Mouse (Mus musculus) A20 (cell line): ENCODE measurements around the gene Slc5a2.

Experiments
- DNase-seq: peaks from one replicate; pipeline ENCODE4 v3.0.0-alpha.2; 2011; ENCODE audit warnings: low read depth, low spot score

Gene Slc5a2

DNA sequence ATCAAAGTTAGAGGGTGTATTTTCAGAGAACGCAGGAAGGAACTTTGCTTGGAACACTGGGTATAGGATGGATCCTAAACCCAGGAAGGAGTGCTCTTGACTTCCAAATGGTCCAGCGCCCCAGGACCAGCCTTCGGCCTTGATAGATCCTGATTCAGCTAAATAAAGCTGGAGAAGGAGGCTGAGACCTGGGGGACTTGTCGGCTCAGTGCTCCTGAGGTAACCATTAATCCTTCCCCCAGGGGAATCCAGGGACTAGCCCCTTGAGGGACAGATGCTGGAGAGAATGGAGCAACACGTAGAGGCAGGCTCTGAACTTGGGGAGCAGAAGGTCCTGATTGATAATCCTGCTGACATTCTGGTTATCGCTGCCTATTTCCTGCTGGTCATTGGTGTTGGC lies at the start of gene Slc5a2:
TSS of gene Slc5a2 (plus strand) at position 247 of the 400 bp plus-strand sequence.
- no peak for DNase-seq

GRCm38 (mm10) chr7:128219952-128220351 lies 45.5 kb upstream of the Slc5a2 start:
- no peak for DNase-seq

DNA sequence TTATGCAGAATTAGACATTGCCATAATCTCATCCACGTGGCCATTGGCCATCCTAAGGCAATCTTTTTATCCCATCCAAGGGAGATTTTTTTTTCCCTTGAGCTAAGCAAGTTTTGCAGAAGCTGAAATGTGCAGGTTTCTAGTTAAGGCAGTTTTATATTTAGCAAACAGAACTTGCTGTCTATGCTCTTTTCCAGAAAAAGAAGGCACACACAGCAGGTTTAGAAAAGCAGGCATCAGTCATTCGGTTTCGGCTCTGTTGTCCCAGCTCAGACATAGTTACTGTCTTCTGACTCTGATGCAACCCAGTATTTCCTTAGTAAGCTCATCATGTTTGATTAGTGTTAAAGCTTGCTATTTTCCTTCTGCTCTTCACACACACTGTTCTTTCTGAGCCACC lies 44.5 kb upstream of the Slc5a2 start:
- no peak for DNase-seq

GRCm38 (mm10) chr7:128231741-128232140 lies 33.7 kb upstream of the Slc5a2 start:
- peak; percentile 46 for DNase-seq

- DNase-seq, result peak; percentile 61
Measured at GRCm38 (mm10) chr7:128234796-128235195, 30.7 kb upstream of the Slc5a2 start.

GRCm38 (mm10) chr7:128235481-128235880 lies 30.0 kb upstream of the Slc5a2 start:
- DNase-seq, result no peak

DNA sequence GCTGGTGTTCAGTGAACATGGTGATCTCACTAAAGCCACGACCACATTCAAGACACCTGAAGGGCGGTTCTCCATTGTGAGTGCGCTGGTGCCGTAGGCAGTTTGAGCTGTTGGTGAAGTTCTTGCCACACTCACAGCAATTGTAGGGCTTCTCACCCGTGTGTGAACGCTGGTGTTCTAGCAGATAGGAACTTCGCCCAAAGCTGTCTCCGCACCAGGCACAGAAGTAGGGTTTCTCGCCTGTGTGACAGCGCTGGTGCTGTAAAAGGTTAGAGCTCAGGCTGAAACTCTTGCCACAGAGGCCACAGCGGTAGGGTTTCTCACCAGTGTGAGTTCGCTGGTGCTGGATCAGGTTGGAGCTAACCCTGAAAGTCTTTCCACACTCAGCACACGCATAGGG lies 29.0 kb upstream of the Slc5a2 start:
- DNase-seq, result no peak

GRCm38 (mm10) chr7:128236856-128237592 lies 28.4 kb upstream of the Slc5a2 start, which contains the start of gene Armc5:
Gene Armc5 (plus strand): TSS chr7:128237342.
- peak; percentile 85 for DNase-seq

DNA sequence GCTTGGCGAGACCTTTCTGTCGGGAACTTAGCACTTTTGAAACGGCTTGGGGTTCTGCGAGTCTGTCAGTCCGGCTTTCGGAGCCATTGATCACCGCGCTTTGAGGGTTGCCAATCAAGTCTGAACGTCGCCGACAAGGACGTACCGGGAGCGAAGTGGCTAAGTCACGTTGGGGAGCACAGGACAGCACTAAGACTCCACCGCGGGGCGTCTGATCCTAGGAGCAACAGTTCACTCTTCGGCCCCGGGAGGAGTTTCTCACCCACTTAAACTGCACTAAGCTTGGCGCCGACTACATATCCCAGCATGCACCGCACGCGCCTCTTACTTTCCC lies 27.9 kb upstream of the Slc5a2 start:
- DNase-seq, result no peak

DNA sequence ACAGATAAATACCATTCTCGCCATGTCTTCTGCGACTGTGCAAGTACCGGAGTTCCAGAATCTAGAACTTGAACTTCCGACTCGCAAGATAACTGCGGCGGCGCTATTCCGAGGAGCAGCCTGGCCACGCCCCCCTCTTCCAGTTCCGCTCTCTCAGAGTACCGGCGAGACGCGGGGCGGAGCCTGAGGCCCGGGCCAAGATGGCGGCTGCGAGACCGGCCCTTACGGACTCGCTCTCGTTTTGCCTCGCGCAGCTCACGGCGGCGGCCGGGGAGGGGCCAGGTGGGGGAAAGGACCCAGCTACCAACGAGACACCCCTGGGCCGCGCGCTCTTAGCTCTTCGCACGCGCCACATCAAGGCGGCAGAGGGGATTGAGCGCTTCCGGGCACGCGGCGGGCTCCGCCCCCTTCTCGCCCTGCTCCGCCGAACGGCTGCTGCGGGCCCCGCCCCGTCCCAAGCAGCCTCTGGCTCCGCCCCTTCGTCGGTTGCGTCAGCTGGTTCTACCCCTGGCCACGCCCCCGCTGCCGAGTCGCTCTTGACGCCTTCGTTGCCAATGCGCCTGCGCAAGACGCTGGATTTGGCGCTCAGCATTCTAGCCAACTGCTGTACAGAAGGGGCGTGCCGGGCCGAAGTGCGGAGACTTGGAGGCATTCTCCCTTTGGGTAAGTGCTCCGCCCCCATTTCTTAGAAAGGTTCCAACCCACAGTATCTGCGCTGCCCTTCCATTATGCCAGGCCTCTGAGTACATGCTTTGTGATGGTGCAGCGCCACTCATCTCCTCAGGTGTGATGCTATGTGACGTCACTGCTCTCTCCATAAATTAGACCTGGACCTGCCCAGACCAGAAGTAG lies 27.3 kb upstream of the Slc5a2 start, which contains the start of gene 9130023H24Rik:
TSS of gene 9130023H24Rik (minus strand) at position 105 of the 852 bp plus-strand sequence.
- DNase-seq, result peak; percentile 100

DNA sequence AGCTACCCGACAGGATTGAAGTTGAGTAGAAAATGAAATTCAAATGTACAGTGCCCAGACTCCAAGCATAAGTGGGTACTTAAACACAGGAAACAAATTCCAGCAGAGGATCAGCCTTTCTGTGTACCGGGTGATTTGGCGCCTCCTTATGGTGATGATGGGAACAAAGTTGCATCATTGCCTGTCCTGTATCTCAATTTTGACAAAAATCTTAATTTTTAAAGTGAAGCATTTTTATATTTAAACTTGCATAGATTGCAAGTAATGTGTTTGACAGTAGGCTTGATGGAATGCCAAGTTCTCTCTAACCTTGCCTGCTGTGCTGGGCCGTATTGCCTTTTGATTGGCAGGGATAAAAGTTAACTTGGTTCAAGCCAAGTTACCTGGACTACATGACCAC lies 26.5 kb upstream of the Slc5a2 start:
- peak; percentile 72 for DNase-seq

DNA sequence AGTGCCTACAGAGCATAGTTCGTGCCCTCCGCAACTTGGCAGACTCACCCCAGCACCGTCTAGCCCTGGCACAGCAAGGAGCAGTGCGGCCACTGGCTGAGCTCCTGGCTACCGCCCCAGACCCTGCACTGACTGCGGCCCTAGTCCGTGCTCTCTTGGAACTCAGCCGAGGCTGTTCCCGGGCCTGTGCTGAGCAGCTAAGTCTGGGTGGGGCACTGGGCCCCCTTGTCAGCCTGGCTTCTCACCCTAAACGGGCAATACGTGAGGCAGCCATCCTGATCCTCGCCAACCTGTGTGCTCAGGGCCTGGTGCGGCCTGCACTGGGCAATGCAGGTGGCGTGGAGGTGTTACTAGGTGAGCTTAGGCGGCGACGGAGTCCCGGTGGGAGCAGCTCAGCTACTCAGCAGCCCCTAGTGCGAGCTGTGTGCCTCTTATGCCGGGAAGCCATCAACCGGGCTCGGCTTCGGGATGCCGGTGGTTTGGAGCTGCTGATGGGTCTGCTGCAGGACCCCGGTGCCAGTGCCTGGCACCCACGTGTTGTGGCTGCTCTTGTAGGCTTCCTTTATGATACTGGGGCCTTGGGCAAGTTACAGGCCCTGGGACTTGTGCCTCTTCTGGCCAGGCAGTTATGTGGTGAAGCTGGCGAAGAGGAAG lies 25.2 kb upstream of the Slc5a2 start:
- no peak for DNase-seq

DNA sequence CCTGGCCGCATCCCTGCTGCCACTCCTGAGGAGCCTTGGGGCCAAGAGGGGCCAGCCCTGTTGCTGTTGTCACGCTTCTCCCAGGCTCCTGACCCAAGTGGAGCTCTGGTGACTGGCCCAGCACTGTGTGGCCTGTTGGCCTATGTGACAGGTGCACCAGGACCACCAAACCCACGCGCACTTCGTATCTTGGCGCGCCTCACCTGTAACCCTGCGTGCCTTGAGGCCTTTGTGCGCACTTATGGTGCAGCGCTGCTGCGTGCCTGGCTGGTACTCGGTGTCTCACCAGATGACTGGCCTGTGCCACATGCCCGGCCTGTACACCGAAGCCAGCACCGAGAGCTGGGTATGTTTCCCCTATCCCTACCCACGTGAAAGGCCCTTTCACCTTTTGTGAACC lies 23.1 kb upstream of the Slc5a2 start:
- DNase-seq, result no peak

DNA sequence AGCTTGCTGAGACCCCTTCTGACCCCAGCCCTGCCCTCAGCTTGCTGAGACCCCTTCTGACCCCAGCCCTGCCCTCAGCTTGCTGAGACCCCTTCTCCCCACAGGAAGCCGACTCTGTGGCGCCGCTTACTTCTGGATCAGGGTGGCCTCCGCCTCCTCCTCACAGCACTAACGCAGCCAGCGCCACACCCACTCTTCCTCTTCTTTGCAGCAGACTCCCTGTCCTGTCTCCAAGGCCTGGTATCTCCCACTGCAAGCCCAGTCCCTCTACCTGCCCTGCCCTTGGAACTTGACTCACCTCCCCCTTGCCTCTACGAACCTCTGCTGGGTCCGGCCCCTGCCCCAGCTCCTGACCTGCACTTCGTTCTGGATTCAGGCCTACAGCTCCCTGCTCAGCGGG lies 21.5 kb upstream of the Slc5a2 start:
- no peak for DNase-seq

- no peak for DNase-seq
Measured at GRCm38 (mm10) chr7:128244410-128245025, 20.9 kb upstream of the Slc5a2 start.

GRCm38 (mm10) chr7:128245547-128245946 lies 19.9 kb upstream of the Slc5a2 start:
- DNase-seq, result no peak

- no peak for DNase-seq
Measured at GRCm38 (mm10) chr7:128246496-128247391, 18.7 kb upstream of the Slc5a2 start, which contains the start of gene Tgfb1i1. Gene Tgfb1i1 (plus strand): TSS chr7:128246812.

GRCm38 (mm10) chr7:128247443-128247842 lies 18.0 kb upstream of the Slc5a2 start:
- peak; percentile 74 for DNase-seq

DNA sequence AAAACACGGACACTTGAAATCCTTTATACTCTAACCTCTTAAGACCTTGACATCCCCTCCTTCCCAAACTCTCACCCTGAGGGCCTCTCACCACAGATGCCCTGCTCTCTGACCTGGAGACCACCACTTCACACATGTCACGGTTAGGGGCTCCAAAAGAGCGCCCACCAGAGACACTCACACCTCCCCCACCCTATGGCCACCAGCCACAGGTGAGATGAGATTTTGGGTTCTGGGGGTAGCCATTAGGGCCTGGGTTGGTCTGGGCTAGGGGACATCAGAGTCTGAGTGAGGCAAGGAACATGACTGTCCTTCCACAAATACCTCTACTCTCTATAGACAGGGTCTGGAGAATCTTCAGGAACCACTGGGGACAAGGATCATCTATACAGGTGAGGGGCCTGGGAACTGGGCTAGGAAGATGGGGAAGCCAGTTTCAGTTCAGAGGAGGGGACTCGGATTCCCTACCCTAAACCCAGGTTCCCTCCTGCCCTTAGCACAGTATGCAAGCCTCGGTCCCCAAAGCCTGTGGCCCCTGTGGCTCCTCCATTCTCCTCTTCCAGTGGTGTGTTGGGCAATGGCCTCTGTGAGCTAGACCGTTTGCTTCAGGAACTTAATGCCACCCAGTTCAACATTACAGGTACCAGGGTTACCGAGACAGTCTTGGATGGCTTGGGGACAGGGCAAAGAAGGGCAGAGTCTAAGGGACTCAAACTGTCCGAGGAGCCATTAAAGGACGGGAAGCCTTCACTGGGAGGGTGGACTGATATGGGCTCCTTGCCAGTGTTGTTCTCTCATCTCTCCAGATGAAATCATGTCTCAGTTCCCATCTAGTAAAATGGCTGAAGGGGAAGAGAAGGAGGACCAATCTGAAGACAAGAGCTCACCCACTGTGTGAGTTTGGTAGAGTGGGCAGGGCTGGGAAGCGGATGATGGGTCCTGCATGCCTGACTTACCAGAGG lies 17.1 kb upstream of the Slc5a2 start:
- no peak for DNase-seq

GRCm38 (mm10) chr7:128249998-128250397 lies 15.5 kb upstream of the Slc5a2 start:
- DNase-seq, result no peak
